ENCODE assay signal across 8 mouse cellular contexts in genomic region chr10:18391608-18392007, GRCm38 (mm10).
A peak's percentile ranks its signal among the peaks of the same experiment; 100 is the strongest.
DNase-seq lines count a peak whose midpoint lies in the region; ATAC-seq and TF ChIP-seq lines count a peak whose summit lies in the region.

No protein-coding gene starts in this region.

- H3K4me3 ChIP-seq in hindbrain, postnatal 0 days (ENCODE audit: low read length) = no peak overlapping the region
- no peak overlapping the region for H3K4me3 ChIP-seq in hindbrain, embryonic 13.5 days
- H3K4me3 ChIP-seq in ES-E14 (ENCODE audit: insufficient read depth in 1 of 2, low read depth in 1 of 2, low read length in 2 of 2, poor library complexity in 1 of 2, severe bottlenecking in 1 of 2) = no peak overlapping the region
- no peak overlapping the region for H3K4me3 ChIP-seq in cerebellum, adult 2 months (replicated peaks; ENCODE audit: insufficient read depth, low read depth, low read length)
- no peak overlapping the region for H3K4me3 ChIP-seq in kidney, postnatal 0 days (replicated peaks; ENCODE audit: low read depth, low read length)
- no peak overlapping the region for H3K4me3 ChIP-seq in lung, postnatal 0 days (ENCODE audit: low read depth, low read length)

- no peak for ATAC-seq in hindbrain, postnatal 0 days
- no peak for ATAC-seq in hindbrain, embryonic 13.5 days (ENCODE audit: low FRiP score)
- no peak for ATAC-seq in kidney, postnatal 0 days (replicated peaks; ENCODE audit: low FRiP score, low read depth)
- no peak for ATAC-seq in lung, postnatal 0 days
- ATAC-seq in megakaryocyte, adult 5-6 weeks (ENCODE audit: poor library complexity, severe bottlenecking) = no peak; the same call in 1 of the 2 replicates
- no peak for ATAC-seq in megakaryocyte-erythroid progenitor cell, adult 5-6 weeks (replicated peaks; ENCODE audit: low FRiP score, low TSS enrichment, poor library complexity, severe bottlenecking)

- no peak for TF ChIP-seq POLR2A in cerebellum, adult 2 months (IDR thresholded peaks at IDR 0.05; ENCODE audit: borderline replicate concordance, insufficient read depth, low read length)

- no peak for TF ChIP-seq EP300 in lung, postnatal 0 days (IDR thresholded peaks at IDR 0.05)

- H3K36me3 ChIP-seq in hindbrain, postnatal 0 days (ENCODE audit: insufficient read depth, low read length) = no peaks in the 10 kb centered on the region
- H3K36me3 ChIP-seq in hindbrain, embryonic 13.5 days = no peaks in the 10 kb centered on the region
- no peaks in the 10 kb centered on the region for H3K36me3 ChIP-seq in ES-E14 (ENCODE audit: control insufficient read depth, insufficient read depth, low read length, poor library complexity, severe bottlenecking)
- H3K36me3 ChIP-seq in kidney, postnatal 0 days (ENCODE audit: insufficient read depth, low read length) = no peaks in the 10 kb centered on the region
- no peaks in the 10 kb centered on the region for H3K36me3 ChIP-seq in lung, postnatal 0 days (ENCODE audit: insufficient read depth, low read length)

- 0 out of 2 replicates have a peak, but pooled peaks cover 4% of the 10 kb centered on the region for H3K4me1 ChIP-seq in hindbrain, postnatal 0 days (ENCODE audit: insufficient read depth, low read length)
- H3K4me1 ChIP-seq in hindbrain, embryonic 13.5 days (replicated peaks) = peaks cover 18% of the 10 kb centered on the region; the same call in 1 of the 2 replicates
- H3K4me1 ChIP-seq in ES-E14 (ENCODE audit: control insufficient read depth in 2 of 2, insufficient read depth in 2 of 2, low read length in 2 of 2, poor library complexity in 1 of 2) = peaks cover 0 to 10% of the 10 kb centered on the region in 2 experiments; a peak in 2 of 4 replicates
- no peaks in the 10 kb centered on the region for H3K4me1 ChIP-seq in cerebellum, adult 2 months (ENCODE audit: control insufficient read depth, insufficient read depth, low read length)
- 0 out of 2 replicates have a peak, but pooled peaks cover 3% of the 10 kb centered on the region for H3K4me1 ChIP-seq in kidney, postnatal 0 days (replicated peaks; ENCODE audit: insufficient read depth, low read length)
- H3K4me1 ChIP-seq in lung, postnatal 0 days (ENCODE audit: insufficient read depth, low read depth, low read length) = no peaks in the 10 kb centered on the region

- no peak overlapping the region for H3K9ac ChIP-seq in hindbrain, postnatal 0 days (replicated peaks; ENCODE audit: low read length)
- H3K9ac ChIP-seq in hindbrain, embryonic 13.5 days = no peak overlapping the region
- no peak overlapping the region for H3K9ac ChIP-seq in ES-E14 (ENCODE audit: insufficient read depth, low read depth, low read length, poor library complexity, severe bottlenecking)
- no peak overlapping the region for H3K9ac ChIP-seq in kidney, postnatal 0 days (ENCODE audit: low read depth, low read length)
- no peak overlapping the region for H3K9ac ChIP-seq in lung, postnatal 0 days (replicated peaks; ENCODE audit: low read depth)

- 32% methylated on average over 5 of the region's 5 CpGs for WGBS in hindbrain, postnatal 0 days
- 42% methylated on average over 5 of the region's 5 CpGs for WGBS in hindbrain, embryonic 13.5 days
- 23% methylated on average over 5 of the region's 5 CpGs for WGBS in cerebellum, adult 2 months
- 37% methylated on average over 5 of the region's 5 CpGs for WGBS in kidney, postnatal 0 days
- 37% methylated on average over 5 of the region's 5 CpGs for WGBS in lung, postnatal 0 days

- H3K4me2 ChIP-seq in hindbrain, postnatal 0 days (ENCODE audit: low read depth, low read length) = no peak overlapping the region
- H3K4me2 ChIP-seq in hindbrain, embryonic 13.5 days = no peak overlapping the region
- H3K4me2 ChIP-seq in kidney, postnatal 0 days (ENCODE audit: low read length) = no peak overlapping the region
- no peak overlapping the region for H3K4me2 ChIP-seq in lung, postnatal 0 days (replicated peaks; ENCODE audit: low read depth, low read length)

- in situ Hi-C loops in ES-E14 (cut with MboI; ENCODE audit: low sequenced_read_pairs in 2 of 2, unreplicated experiment in 2 of 2) = no loop called here

- H3K9me3 ChIP-seq in hindbrain, postnatal 0 days (ENCODE audit: low read length) = no peaks in the 10 kb centered on the region
- no peaks in the 10 kb centered on the region for H3K9me3 ChIP-seq in hindbrain, embryonic 13.5 days
- H3K9me3 ChIP-seq in ES-E14 (ENCODE audit: control insufficient read depth, insufficient read depth, low read depth, low read length) = no peaks in the 10 kb centered on the region
- no peaks in the 10 kb centered on the region for H3K9me3 ChIP-seq in kidney, postnatal 0 days (replicated peaks; ENCODE audit: low read length)
- no peaks in the 10 kb centered on the region for H3K9me3 ChIP-seq in lung, postnatal 0 days (ENCODE audit: low read length)

- no peaks in the 10 kb centered on the region for H3K27me3 ChIP-seq in hindbrain, postnatal 0 days (ENCODE audit: insufficient read depth, low read length)
- no peaks in the 10 kb centered on the region for H3K27me3 ChIP-seq in hindbrain, embryonic 13.5 days
- no peaks in the 10 kb centered on the region for H3K27me3 ChIP-seq in cerebellum, adult 2 months (ENCODE audit: control insufficient read depth, insufficient read depth, low read length)
- no peaks in the 10 kb centered on the region for H3K27me3 ChIP-seq in kidney, postnatal 0 days (ENCODE audit: insufficient read depth, low read length)
- no peaks in the 10 kb centered on the region for H3K27me3 ChIP-seq in lung, postnatal 0 days (replicated peaks; ENCODE audit: insufficient read depth, low read length)

- no peak overlapping the region for H3K27ac ChIP-seq in hindbrain, postnatal 0 days
- no peak overlapping the region for H3K27ac ChIP-seq in hindbrain, embryonic 13.5 days
- H3K27ac ChIP-seq in ES-E14 (ENCODE audit: insufficient read depth, low read depth, low read length, poor library complexity, severe bottlenecking) = no peak overlapping the region
- no peak overlapping the region for H3K27ac ChIP-seq in cerebellum, adult 2 months (ENCODE audit: insufficient read depth, low read length)
- H3K27ac ChIP-seq in kidney, postnatal 0 days = no peak overlapping the region
- H3K27ac ChIP-seq in lung, postnatal 0 days (ENCODE audit: low read length) = no peak overlapping the region

- TF ChIP-seq CTCF in hindbrain, postnatal 0 days (IDR thresholded peaks at IDR 0.05; ENCODE audit: low read depth) = peak; percentile 84
- TF ChIP-seq CTCF in cerebellum, adult 2 months (IDR thresholded peaks at IDR 0.05; ENCODE audit: borderline replicate concordance, insufficient read depth, low read depth, low read length) = peak; percentile 70
- peak; percentile 89 for TF ChIP-seq CTCF in kidney, postnatal 0 days (IDR thresholded peaks at IDR 0.05; ENCODE audit: low read depth)
- peak; percentile 86 for TF ChIP-seq CTCF in lung, postnatal 0 days (IDR thresholded peaks at IDR 0.05)

- DNase-seq in hindbrain, postnatal 0 days (ENCODE audit: low spot score) = peak; percentile 85
- no peak for DNase-seq in ES-E14 (ENCODE audit: low read depth, low spot score)
- DNase-seq in cerebellum, adult 2 months = peak; percentile 64 to 66
- DNase-seq in kidney, postnatal 0 days (ENCODE audit: low spot score) = peak; percentile 80
- DNase-seq in lung, postnatal 0 days (ENCODE audit: low spot score) = peak; percentile 71

TF ChIP-seq in ES-E14, 5 proteins besides CTCF, POLR2A, EP300 and RAD21:
- TF ChIP-seq ZC3H11A (IDR thresholded peaks at IDR 0.05; ENCODE audit: borderline replicate concordance, low read depth, low read length) (peak; percentile 1; the same call in 1 of the 2 replicates), CHD2 (IDR thresholded peaks at IDR 0.05; ENCODE audit: low read depth, low read length) (no peak)
